Mouse (Mus musculus) MEL (cell line): ENCODE results near the gene Pde11a.

Source experiments
- CTCF ChIP-seq, 3 experiments: IDR thresholded peaks in 2 of 3; conservative IDR thresholded peaks in 1 of 3; 2 replicates each; pipeline ENCODE4 v1.5.1; 2011 to 2012; ENCODE audit warnings: low read length in 3 of 3, low read depth in 2 of 3, mild to moderate bottlenecking in 2 of 3, improper control_type of control experiment in 1 of 3, inconsistent platforms in 1 of 3, mixed read lengths in 1 of 3, moderate library complexity in 1 of 3; ENCODE audit not compliant: control insufficient read depth in 1 of 3, insufficient read depth in 1 of 3, poor library complexity in 1 of 3, severe bottlenecking in 1 of 3
- E2F4 ChIP-seq: IDR thresholded peaks from 2 replicates; pipeline ENCODE4 v1.6.1; 2011; ENCODE audit warnings: low read depth, low read length, improper control_type of control experiment, borderline replicate concordance
- TCF12 ChIP-seq: IDR thresholded peaks from 2 replicates; pipeline ENCODE4 v1.6.1; 2014; ENCODE audit warnings: low read depth, mild to moderate bottlenecking, inconsistent platforms, low read length, improper control_type of control experiment, moderate library complexity
- USF1 ChIP-seq: IDR thresholded peaks from 2 replicates; pipeline ENCODE4 v1.6.1; 2014; ENCODE audit warnings: low read depth, mild to moderate bottlenecking, inconsistent platforms, low read length, improper control_type of control experiment, moderate library complexity
- ZNF384 ChIP-seq: IDR thresholded peaks from 2 replicates; pipeline ENCODE4 v1.6.1; 2012; ENCODE audit warnings: low read depth, mild to moderate bottlenecking, inconsistent platforms, low read length, improper control_type of control experiment

- TF ChIP-seq CTCF (IDR thresholded peaks at IDR 0.05 in 2 of 3, conservative IDR thresholded peaks at IDR 0.05 in 1 of 3; ENCODE audit: control insufficient read depth in 1 of 3, insufficient read depth in 1 of 3, low read depth in 2 of 3, low read length in 3 of 3, poor library complexity in 1 of 3, severe bottlenecking in 1 of 3) = no peak
- no peak for TF ChIP-seq ZNF384
- TF ChIP-seq E2F4 = no peak
- no peak for TF ChIP-seq USF1
- no peak for TF ChIP-seq TCF12
These were observed 377.9 kb downstream of the Pde11a start for GRCm38 (mm10) chr2:75960366-75961330.
